Mouse (Mus musculus) Muller cell, postnatal 12 days (primary cell): ENCODE results near the gene Slc22a17.

Experiments used
- DNase-seq: peaks from one replicate; pipeline ENCODE4 v3.0.0-alpha.2; 2015; ENCODE audit errors: inconsistent ontology term

The Slc22a17 gene

DNA sequence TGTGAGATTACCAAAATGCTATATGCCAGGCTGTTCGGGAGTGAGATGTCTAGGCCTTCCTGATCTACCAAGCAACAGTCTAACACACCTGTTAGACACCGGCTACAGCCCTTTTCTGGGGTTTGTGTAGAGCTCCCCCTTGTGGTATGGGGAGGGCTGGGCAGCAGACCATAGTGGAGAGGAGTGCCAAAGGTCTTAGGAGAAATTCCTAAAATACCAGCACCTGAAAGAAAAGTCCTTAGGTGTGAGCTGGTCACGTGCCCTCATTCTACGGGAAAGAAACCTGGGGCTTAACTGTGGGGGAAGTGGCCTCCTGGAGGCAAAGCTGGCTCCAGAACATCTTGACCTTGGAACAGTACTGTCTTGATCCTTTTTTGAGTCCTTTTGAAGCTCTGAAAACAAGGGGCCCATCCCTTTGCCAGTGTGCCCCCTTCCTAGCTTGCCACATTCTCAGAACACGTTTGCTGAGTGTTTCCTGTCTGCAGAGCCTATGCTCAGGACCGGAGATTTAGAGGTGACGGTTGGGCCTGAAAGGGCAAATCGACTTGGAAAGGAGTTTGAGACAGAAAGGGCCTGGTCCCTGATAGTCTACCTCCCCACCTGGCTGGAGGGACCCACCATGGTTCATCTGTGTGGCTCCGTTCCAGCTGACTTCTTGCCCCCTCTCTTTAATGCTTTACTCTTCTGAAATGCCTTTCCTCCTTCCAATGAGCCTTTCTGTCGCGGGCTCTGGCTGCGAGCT lies 26.7 kb upstream of the Slc22a17 start:
- DNase-seq = peak; percentile 63

DNA sequence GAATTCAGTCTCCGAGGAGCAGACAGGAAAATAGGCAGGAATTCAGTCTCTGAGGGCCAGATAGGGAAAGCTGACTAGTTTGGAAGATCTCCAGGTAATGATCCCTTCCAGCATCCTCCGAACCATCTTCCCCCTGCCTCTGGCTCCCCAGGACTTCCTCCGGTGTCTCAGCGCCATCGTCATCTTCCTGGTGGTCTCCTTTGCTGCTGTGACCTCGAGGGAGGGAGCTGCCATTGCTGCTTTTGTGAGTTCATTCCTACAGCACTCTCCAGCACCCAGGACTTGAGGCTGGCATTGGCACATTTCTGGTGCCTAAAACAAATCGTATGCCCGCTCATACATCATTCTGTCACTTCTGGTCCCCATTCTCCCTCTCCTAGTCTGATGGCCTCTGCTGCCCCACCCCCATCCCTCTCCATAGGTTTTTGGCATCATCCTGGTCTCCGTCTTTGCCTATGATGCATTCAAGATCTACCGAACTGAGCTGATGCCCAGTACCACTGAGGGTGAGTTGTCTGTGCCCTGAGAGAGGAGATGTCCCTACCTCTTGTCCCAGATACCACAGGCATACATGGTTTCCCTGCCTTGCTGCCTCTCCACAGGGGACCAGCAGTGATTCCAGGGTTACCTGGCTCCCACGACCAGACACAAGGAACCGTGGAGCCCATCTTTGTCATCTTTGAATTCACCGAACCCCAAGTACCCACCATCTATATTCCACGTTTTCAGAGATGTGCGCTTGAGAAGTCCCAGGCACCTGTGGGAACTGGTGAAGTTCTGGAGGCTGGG lies 25.7 kb upstream of the Slc22a17 start:
- DNase-seq = no peak

DNA sequence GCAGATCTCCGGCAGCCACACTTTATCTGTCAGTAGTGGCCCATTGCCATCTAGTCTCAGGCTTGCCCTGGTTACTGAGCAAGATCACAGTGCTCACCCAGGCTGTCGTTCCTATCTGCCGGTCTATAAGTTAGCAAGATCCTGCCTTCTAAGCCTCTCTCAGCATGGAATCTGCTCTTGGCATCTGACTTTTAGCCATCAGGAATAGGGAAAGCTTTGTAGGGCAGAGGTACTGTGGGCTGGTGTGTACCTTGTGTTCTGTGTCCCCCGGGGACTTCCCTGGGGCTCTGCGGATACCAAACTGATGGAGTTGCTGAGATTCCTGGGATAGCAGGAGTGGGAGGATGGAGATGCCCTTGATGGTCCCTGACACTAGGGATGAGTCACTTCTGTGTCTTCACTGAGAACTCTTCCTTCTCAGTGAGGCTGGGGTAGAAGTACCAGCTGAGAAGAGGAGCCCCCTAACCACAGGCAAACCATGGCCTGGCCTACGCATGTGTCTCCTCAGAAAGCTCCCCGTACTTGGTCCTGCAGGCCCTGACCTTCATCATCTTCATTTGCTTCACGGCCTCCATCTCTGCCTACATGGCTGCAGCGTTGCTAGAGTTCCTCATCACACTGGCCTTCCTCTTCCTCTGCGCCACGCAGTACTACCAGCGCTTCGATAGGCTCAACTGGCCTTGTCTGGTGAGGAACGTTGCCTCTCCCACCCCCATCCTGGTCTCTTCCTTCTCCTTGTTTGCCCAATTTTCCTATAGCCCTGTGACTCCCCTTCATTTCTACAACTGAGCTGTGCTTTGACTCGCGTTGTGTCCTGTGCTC lies 24.6 kb upstream of the Slc22a17 start:
- DNase-seq = no peak

- no peak for DNase-seq
These were observed 23.9 kb upstream of the Slc22a17 start for GRCm38 (mm10) chr14:54936831-54937160.

GRCm38 (mm10) chr14:54935904-54936830 lies 23.2 kb upstream of the Slc22a17 start, which contains the start of gene Cmtm5:
TSS of gene Cmtm5 (plus strand) at chr14:54936261.
- DNase-seq = no peak

- DNase-seq = peak; percentile 22
These were observed 19.8 kb upstream of the Slc22a17 start, which contains the start of gene Il25 for GRCm38 (mm10) chr14:54932645-54933150. TSS of gene Il25 (plus strand) at chr14:54932695.

DNA sequence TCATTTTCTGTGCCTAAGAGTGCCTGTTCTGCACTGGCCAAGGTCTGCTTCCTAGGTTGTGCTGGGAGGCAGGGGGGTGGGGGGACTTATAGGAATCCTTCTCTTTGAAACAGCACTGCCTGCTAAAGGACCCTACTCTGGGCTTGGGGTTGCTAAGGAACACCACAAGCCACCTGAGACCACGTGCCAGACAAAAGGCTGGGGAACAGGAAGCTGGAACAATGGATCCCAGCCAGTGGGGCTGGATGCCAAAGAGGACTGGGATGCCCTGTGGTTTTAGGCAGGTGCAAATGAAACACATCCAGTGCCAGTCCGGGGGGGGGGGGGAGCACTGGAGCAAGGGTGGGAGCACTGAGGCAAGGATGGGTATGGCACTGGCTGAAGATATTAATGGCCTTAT lies 17.5 kb upstream of the Slc22a17 start:
- DNase-seq = peak; percentile 43

- peak; percentile 85 for DNase-seq
These were observed 16.9 kb upstream of the Slc22a17 start for GRCm38 (mm10) chr14:54929801-54930200.

GRCm38 (mm10) chr14:54927296-54927695 lies 14.4 kb upstream of the Slc22a17 start:
- DNase-seq = no peak

GRCm38 (mm10) chr14:54926401-54927158 lies 13.6 kb upstream of the Slc22a17 start:
- peak; percentile 49 for DNase-seq

GRCm38 (mm10) chr14:54925349-54926342 lies 12.7 kb upstream of the Slc22a17 start, which contains the start of gene Efs:
TSS of gene Efs (minus strand) at chr14:54926126.
- DNase-seq = peak; percentile 64

GRCm38 (mm10) chr14:54924641-54925348 lies 11.9 kb upstream of the Slc22a17 start:
- no peak for DNase-seq

DNA sequence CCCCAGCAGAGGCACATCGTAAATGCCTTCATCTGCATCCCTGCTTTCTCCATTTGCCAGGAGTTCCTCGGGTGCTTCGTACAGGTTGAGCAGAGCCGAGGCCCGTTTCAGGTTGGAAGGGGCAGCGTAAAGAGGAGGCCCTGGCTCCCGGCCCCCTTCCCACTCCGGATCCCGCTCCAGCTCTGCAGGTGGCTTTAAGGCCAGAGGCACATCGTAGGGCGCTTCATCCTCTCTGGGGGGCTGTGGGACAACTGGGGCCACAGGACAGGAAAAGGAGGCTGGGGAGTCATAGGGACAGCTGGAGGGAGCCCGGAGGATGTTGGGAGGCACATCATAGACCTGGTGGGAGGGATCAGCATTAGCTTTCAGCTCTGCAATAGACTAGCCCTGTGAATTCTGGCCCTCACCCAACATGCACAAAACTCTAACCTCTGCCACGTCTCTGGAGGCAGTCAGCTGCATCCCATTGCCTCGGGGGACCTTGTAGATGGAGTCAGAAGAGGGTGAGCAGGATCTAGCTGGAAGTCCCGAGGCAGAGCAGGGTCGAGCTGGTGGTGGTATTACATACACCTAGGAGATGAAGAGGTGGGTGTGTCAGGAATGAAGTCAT lies 7.2 kb upstream of the Slc22a17 start:
- no peak for DNase-seq

DNA sequence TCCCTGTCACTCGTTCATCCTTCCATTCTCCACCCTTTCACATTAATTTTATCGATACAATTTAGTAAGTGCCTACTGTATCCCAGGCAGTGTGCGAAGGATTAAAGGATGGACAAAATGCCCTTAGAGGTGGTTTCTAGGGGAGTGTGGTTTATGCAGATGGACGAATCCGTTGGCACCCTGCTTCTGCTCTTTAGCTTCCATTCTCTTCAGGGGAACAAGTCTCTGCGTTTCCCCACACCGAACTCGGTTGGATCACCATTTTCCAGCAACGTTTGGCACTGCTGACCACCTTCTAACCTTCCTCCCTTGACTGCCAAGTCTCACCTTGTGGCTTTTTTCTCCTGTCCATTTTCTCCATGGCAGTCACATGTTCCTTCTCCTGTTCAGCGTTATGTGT lies 411 bp upstream of the Slc22a17 start:
- no peak for DNase-seq

DNA sequence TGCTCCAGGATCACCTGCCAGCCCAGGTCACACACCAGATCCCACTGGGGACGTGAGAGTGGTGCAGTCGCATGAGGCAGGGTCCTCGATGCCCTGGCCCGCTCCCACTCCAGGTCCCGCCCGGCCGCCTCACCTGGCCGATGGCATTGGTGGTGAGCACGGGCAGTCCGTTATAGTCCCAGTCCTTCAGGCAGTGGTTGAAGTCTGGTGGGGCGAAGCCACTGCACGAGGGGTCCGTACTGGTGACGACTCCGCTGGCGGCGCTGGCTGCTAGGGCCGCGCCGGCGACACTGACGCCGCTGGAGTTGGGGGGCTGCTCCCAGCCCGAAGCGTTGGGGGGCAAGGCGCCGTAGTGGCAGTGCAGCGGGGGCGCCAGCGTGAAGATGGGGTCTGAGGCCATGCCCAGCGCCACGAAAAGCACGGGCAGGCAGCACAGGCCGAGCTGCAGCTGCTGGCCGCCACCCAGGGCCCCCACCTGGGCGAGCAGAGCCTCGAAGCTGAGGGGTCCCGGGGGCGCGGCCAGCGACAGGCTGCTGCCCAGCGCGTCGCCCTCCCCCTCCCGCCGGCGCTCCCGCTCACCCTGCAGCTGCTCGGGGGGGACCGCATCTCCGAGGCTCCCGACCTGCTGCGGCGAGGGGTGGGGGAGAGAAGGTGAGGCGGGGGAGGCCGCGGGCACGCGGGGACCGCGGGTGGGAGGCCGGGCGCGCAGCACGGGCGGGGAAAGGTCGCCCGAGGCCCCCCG lies 652 bp downstream of the Slc22a17 start:
- no peak for DNase-seq

GRCm38 (mm10) chr14:54908682-54909081 lies 4.2 kb downstream of the Slc22a17 start:
- DNase-seq = no peak

DNA sequence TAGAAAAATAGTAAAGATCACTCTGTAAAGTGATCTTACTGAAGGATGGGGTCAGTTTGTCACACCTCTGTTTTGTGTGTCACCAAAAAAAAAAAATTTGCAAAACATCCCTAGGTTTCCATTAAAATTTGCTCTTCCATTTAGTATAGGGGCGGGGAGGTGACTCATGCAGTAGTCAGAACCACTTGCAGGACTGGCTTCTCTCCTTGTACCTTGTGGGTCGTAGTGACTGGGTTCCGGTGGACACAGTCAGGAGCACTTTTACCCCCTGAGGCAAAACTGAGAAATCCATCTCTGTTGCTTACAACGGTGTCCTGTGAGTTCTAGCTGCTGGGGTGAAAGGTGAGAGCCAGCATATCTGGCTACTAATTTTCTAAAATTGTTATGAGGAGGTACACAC lies 9.3 kb downstream of the Slc22a17 start:
- DNase-seq = no peak
